Mouse (Mus musculus) midbrain, embryonic 11.5 days (tissue): ENCODE results near the gene Ccdc103. TPM values are rescaled to one million over a fixed set of nuclear protein-coding genes. Genes with fewer than 3 reads are reported as not detected.

Source experiments
- ATAC-seq: fragments of 200-750 bp; cut with Nextera tagmentation; 2 replicates; pipeline ENCODE4 v1.8.0; 2017; ENCODE audit warnings: moderate TSS enrichment, moderate library complexity; ENCODE audit not compliant: low FRiP score
- DNase-seq: peaks from one replicate; pipeline ENCODE4 v3.0.0; 2015; ENCODE audit warnings: low spot score; ENCODE audit errors: missing footprints
- H3K27ac ChIP-seq: fragments of 300-500 bp; sonication (generic); 2 replicates; pipeline ENCODE4 v1.5.1; 2014; ENCODE audit warnings: low read depth, low read length
- H3K27me3 ChIP-seq: fragments of 300-500 bp; sonication (generic); 2 replicates; pipeline ENCODE4 v1.6.1; 2014; ENCODE audit warnings: mild to moderate bottlenecking, low read length, moderate library complexity, mixed read lengths; ENCODE audit not compliant: control insufficient read depth, insufficient read depth
- H3K36me3 ChIP-seq: fragments of 300-500 bp; sonication (generic); 2 replicates; pipeline ENCODE4 v1.6.1; 2014; ENCODE audit warnings: mild to moderate bottlenecking, low read length, moderate library complexity, mixed read lengths; ENCODE audit not compliant: control insufficient read depth, insufficient read depth
- H3K4me1 ChIP-seq: fragments of 300-500 bp; sonication (generic); 2 replicates; pipeline ENCODE4 v1.6.1; 2014; ENCODE audit warnings: low read length; ENCODE audit not compliant: control insufficient read depth, insufficient read depth
- H3K4me2 ChIP-seq: fragments of 300-500 bp; sonication (generic); 2 replicates; pipeline ENCODE4 v1.6.1; 2014; ENCODE audit warnings: mild to moderate bottlenecking, moderate library complexity
- H3K4me3 ChIP-seq: fragments of 300-500 bp; sonication (generic); 2 replicates; pipeline ENCODE4 v1.5.1; 2014; ENCODE audit warnings: low read depth, low read length
- H3K9ac ChIP-seq: fragments of 300-500 bp; sonication (generic); 2 replicates; pipeline ENCODE4 v1.6.1; 2014; ENCODE audit warnings: low read length
- H3K9me3 ChIP-seq: fragments of 300-500 bp; sonication (generic); 2 replicates; pipeline ENCODE4 v1.6.1; 2016; ENCODE audit warnings: low read length; ENCODE audit not compliant: control insufficient read depth
- WGBS: fragments of 180-500 bp; shearing (Covaris S2); extraction: QIAGEN DNeasy Blood & Tissue Kit; methylation state at CpG from one replicate; pipeline ENCODE4 v1.1.7; 2014; 5-methylcytosine and 5-hydroxymethylcytosine counted together
- polyA plus RNA-seq: library from polyadenylated mRNA; unstranded; fragments of >200 nt; fragmentation: Nextera tagmentation; extraction: Ambion mirVana; gene quantifications from 2 replicates; pipeline ENCODE4 v1.2.1, GENCODE M21; 2014

The Ccdc103 gene
- polyA plus RNA-seq, 1 experiment from 2014 or later, result 1.6 TPM

DNA sequence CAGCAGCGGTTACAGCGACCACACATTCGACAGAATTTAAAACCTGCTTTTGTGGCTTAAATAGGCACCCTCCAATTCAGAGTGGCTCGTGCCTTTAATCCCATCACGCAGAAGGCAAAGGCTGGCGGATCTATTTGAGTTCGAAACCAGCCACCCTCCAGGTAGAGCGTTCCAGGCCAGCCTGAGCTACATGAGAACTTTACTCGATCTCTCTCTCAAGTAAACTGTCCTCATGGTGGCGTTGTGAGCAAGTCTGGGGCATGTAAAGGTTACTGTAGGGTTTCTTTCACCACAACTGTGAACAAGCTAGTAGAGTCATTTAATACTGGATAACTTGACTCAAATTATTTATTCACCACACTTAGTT is 44.3 kb downstream of the Ccdc103 start:
- DNase-seq (no peak), ATAC-seq (peak; percentile 56; the same call in 1 of the 2 replicates)
- peak overlapping the region; percentile 66 for H3K9ac ChIP-seq
- H3K4me2 ChIP-seq, result peak overlapping the region; percentile 59
- peak overlapping the region; percentile 89 for H3K27ac ChIP-seq
- peaks cover 13% of the 10 kb centered on the region for H3K4me1 ChIP-seq
- H3K4me3 ChIP-seq, result peak overlapping the region; percentile 76
- no peaks in the 10 kb centered on the region for H3K27me3 ChIP-seq
- WGBS, result 1% methylated on average over 10 of the region's 10 CpGs
- H3K36me3 ChIP-seq, result no peaks in the 10 kb centered on the region
- no peaks in the 10 kb centered on the region for H3K9me3 ChIP-seq

DNA sequence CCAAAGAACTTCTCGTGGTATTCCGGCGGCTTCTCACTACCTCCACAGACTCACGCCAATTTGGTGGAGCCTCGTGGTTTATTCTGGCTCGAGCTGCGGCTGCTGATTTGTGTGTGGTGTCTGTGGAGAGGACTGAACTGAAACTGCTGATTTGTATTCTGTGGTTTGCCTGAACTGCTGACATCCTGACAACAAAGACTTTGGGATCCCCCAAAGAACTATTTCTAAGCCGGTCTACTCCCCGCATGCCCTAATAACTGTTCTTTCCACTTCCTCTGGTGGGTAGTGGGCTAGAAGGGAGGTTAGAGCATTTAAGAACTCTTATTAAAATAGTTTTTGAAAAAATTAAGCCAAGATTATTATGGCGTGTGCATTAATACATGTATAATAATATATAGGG is 49.7 kb downstream of the Ccdc103 start:
- no peak overlapping the region for H3K9ac ChIP-seq
- ATAC-seq, result no peak
- no peak overlapping the region for H3K4me3 ChIP-seq
- DNase-seq, result no peak
- H3K27me3 ChIP-seq, result no peaks in the 10 kb centered on the region
- 93% methylated on average over 10 of the region's 10 CpGs for WGBS
- no peaks in the 10 kb centered on the region for H3K4me1 ChIP-seq
- H3K36me3 ChIP-seq, result no peaks in the 10 kb centered on the region
- H3K27ac ChIP-seq, result no peak overlapping the region
- no peaks in the 10 kb centered on the region for H3K9me3 ChIP-seq
- no peak overlapping the region for H3K4me2 ChIP-seq

Other genes with a start within 250 kb of the Ccdc103 start
- 0.40 and 0.62 TPM in 2 replicates for gene Meioc, start 217.5 kb upstream of the Ccdc103 start, polyA plus RNA-seq
- 62.1 and 67.1 TPM in 2 replicates for gene Ccdc43, start 183.4 kb upstream of the Ccdc103 start, polyA plus RNA-seq
- gene Adam11, start 119.8 kb upstream of the Ccdc103 start, polyA plus RNA-seq, result 13.6 and 13.8 TPM in 2 replicates
- gene Gjc1, start 61.5 kb upstream of the Ccdc103 start, polyA plus RNA-seq, result 85.5 and 87.8 TPM in 2 replicates
- gene Higd1b, start 45.4 kb upstream of the Ccdc103 start, polyA plus RNA-seq, result not detected in 2 replicates
- 240 and 252 TPM in 2 replicates for gene Eftud2, start 219 bp upstream of the Ccdc103 start, polyA plus RNA-seq
- 0.10 and 0.11 TPM in 2 replicates for gene Fam187a, start 4.0 kb downstream of the Ccdc103 start, polyA plus RNA-seq
- gene Gfap, start 19.7 kb downstream of the Ccdc103 start, polyA plus RNA-seq, result 0.11 TPM in 1 of 2 replicates, not detected in the other
- gene Kif18b, start 43.9 kb downstream of the Ccdc103 start, polyA plus RNA-seq, result 6.3 and 6.9 TPM in 2 replicates
- gene C1ql1, start 65.5 kb downstream of the Ccdc103 start, polyA plus RNA-seq, result 15.1 and 17.4 TPM in 2 replicates
- 45.6 and 51.3 TPM in 2 replicates for gene Nmt1, start 147.0 kb downstream of the Ccdc103 start, polyA plus RNA-seq
- gene Dcakd, start 147.1 kb downstream of the Ccdc103 start, polyA plus RNA-seq, result 238 and 259 TPM in 2 replicates
- gene Plcd3, start 220.5 kb downstream of the Ccdc103 start, polyA plus RNA-seq, result 0.63 and 0.86 TPM in 2 replicates
- gene Acbd4, start 220.5 kb downstream of the Ccdc103 start, polyA plus RNA-seq, result 8.2 and 10.5 TPM in 2 replicates
- gene Hexim1, start 235.0 kb downstream of the Ccdc103 start, polyA plus RNA-seq, result 4.6 and 5.2 TPM in 2 replicates